ENCODE assay signal across 8 mouse cellular contexts in genomic region chr4:86555035-86555707, GRCm38 (mm10). TPM values are rescaled to one million over a fixed set of nuclear protein-coding genes. Genes with fewer than 3 reads are reported as not detected.
DNase-seq lines count a peak whose midpoint lies in the region; ATAC-seq and TF ChIP-seq lines count a peak whose summit lies in the region.

No protein-coding gene starts in this region.

- H3K36me3 ChIP-seq in heart, embryonic 11.5 days (ENCODE audit: control insufficient read depth, insufficient read depth, low read length), result no peaks in the 10 kb centered on the region
- H3K36me3 ChIP-seq in C2C12 (ENCODE audit: control insufficient read depth, insufficient read depth), result no peaks in the 10 kb centered on the region
- H3K36me3 ChIP-seq in hindbrain, postnatal 0 days (ENCODE audit: insufficient read depth, low read length), result no peaks in the 10 kb centered on the region
- H3K36me3 ChIP-seq in neural tube, embryonic 11.5 days (ENCODE audit: control insufficient read depth, insufficient read depth, low read length), result no peaks in the 10 kb centered on the region
- no peaks in the 10 kb centered on the region for H3K36me3 ChIP-seq in thymus, adult 2 months (ENCODE audit: control insufficient read depth, insufficient read depth, low read length)

- no peak overlapping the region for H3K4me3 ChIP-seq in heart, embryonic 11.5 days (ENCODE audit: low read depth, low read length)
- H3K4me3 ChIP-seq in C2C12 (ENCODE audit: insufficient read depth, poor library complexity, severe bottlenecking), result no peak overlapping the region
- no peak overlapping the region for H3K4me3 ChIP-seq in hindbrain, postnatal 0 days (ENCODE audit: low read length)
- H3K4me3 ChIP-seq in neural tube, embryonic 11.5 days (ENCODE audit: low read depth, low read length), result no peak overlapping the region
- H3K4me3 ChIP-seq in thymus, adult 2 months (ENCODE audit: control insufficient read depth, insufficient read depth, low read length), result no peak overlapping the region

- 24% methylated on average over 6 of the region's 6 CpGs for WGBS in heart, embryonic 11.5 days (ENCODE audit: insufficient replicate concordance)
- WGBS in hindbrain, postnatal 0 days, result 20% methylated on average over 6 of the region's 6 CpGs
- WGBS in neural tube, embryonic 11.5 days, result 25% methylated on average over 6 of the region's 6 CpGs
- 29% methylated on average over 6 of the region's 6 CpGs for WGBS in thymus, adult 2 months

- H3K9me3 ChIP-seq in heart, embryonic 11.5 days (replicated peaks; ENCODE audit: control insufficient read depth, low read length), result no peaks in the 10 kb centered on the region
- no peaks in the 10 kb centered on the region for H3K9me3 ChIP-seq in hindbrain, postnatal 0 days (ENCODE audit: low read length)
- no peaks in the 10 kb centered on the region for H3K9me3 ChIP-seq in neural tube, embryonic 11.5 days (ENCODE audit: control insufficient read depth, low read length)

- ATAC-seq in heart, embryonic 11.5 days (replicated peaks; ENCODE audit: insufficient number of reproducible peaks, low FRiP score, low TSS enrichment), result no peak
- ATAC-seq in hindbrain, postnatal 0 days, result peak; percentile 70; the same call in 1 of the 2 replicates
- ATAC-seq in neural tube, embryonic 11.5 days (ENCODE audit: insufficient read depth, low FRiP score, low TSS enrichment), result peak; percentile 41; the same call in 1 of the 2 replicates
- ATAC-seq in cerebellum, adult (ENCODE audit: insufficient number of reproducible peaks, low FRiP score, low TSS enrichment), result no peak

- peak; percentile 8 for TF ChIP-seq CTCF in C2C12 (IDR thresholded peaks at IDR 0.05; ENCODE audit: control insufficient read depth, insufficient read depth, insufficient read length)
- TF ChIP-seq CTCF in hindbrain, postnatal 0 days (IDR thresholded peaks at IDR 0.05; ENCODE audit: low read depth), result peak; percentile 73
- no peak for TF ChIP-seq CTCF in thymus, adult 2 months (IDR thresholded peaks at IDR 0.05; ENCODE audit: borderline replicate concordance, control insufficient read depth, extremely low read depth, insufficient read depth, low read length, poor library complexity)

- H3K4me1 ChIP-seq in heart, embryonic 11.5 days (ENCODE audit: control insufficient read depth, insufficient read depth, low read length), result no peaks in the 10 kb centered on the region
- H3K4me1 ChIP-seq in hindbrain, postnatal 0 days (ENCODE audit: insufficient read depth, low read length), result no peaks in the 10 kb centered on the region
- no peaks in the 10 kb centered on the region for H3K4me1 ChIP-seq in neural tube, embryonic 11.5 days (ENCODE audit: control insufficient read depth, insufficient read depth, low read length)
- H3K4me1 ChIP-seq in thymus, adult 2 months (replicated peaks; ENCODE audit: control insufficient read depth, insufficient read depth, low read length), result no peaks in the 10 kb centered on the region

- no peak for TF ChIP-seq POLR2A in thymus, adult 2 months (IDR thresholded peaks at IDR 0.05; ENCODE audit: control insufficient read depth, extremely low read depth, insufficient read depth, low read length, poor library complexity)

- no peak overlapping the region for H3K4me2 ChIP-seq in heart, embryonic 11.5 days
- no peak overlapping the region for H3K4me2 ChIP-seq in hindbrain, postnatal 0 days (ENCODE audit: low read depth, low read length)
- H3K4me2 ChIP-seq in neural tube, embryonic 11.5 days (ENCODE audit: low read depth), result no peak overlapping the region

- peak; percentile 10 for DNase-seq in heart, adult 8-10 months (ENCODE audit: low spot score)
- peak; percentile 73 for DNase-seq in adipocyte (ENCODE audit: low spot score)
- peak; percentile 90 for DNase-seq in hindbrain, postnatal 0 days (ENCODE audit: low spot score)
- peak; percentile 52 for DNase-seq in neural tube, embryonic 11.5 days (ENCODE audit: low spot score)
- no peak for DNase-seq in thymus, adult 2 months

- no peaks in the 10 kb centered on the region for H3K27me3 ChIP-seq in heart, embryonic 11.5 days (ENCODE audit: control insufficient read depth, insufficient read depth, low read length)
- peaks cover 26% of the 10 kb centered on the region for H3K27me3 ChIP-seq in C2C12 (ENCODE audit: control insufficient read depth, insufficient read depth, insufficient read length)
- no peaks in the 10 kb centered on the region for H3K27me3 ChIP-seq in hindbrain, postnatal 0 days (ENCODE audit: insufficient read depth, low read length)
- no peaks in the 10 kb centered on the region for H3K27me3 ChIP-seq in neural tube, embryonic 11.5 days (ENCODE audit: control insufficient read depth, insufficient read depth, low read length)
- H3K27me3 ChIP-seq in thymus, adult 2 months (ENCODE audit: control insufficient read depth, insufficient read depth, low read length), result no peaks in the 10 kb centered on the region

- H3K9ac ChIP-seq in heart, embryonic 11.5 days (ENCODE audit: low read depth, low read length), result no peak overlapping the region
- H3K9ac ChIP-seq in hindbrain, postnatal 0 days (replicated peaks; ENCODE audit: low read length), result no peak overlapping the region
- no peak overlapping the region for H3K9ac ChIP-seq in neural tube, embryonic 11.5 days (ENCODE audit: low read length)

- no peaks in the 10 kb centered on the region for H3K79me3 ChIP-seq in C2C12 (ENCODE audit: low read depth)

- no peaks in the 10 kb centered on the region for H3K79me2 ChIP-seq in C2C12 (ENCODE audit: control insufficient read depth, insufficient read depth)

- H3K27ac ChIP-seq in heart, embryonic 11.5 days (ENCODE audit: low read depth, low read length), result no peak overlapping the region
- no peak overlapping the region for H3K27ac ChIP-seq in hindbrain, postnatal 0 days
- no peak overlapping the region for H3K27ac ChIP-seq in neural tube, embryonic 11.5 days (ENCODE audit: low read depth, low read length)
- H3K27ac ChIP-seq in thymus, adult 2 months (ENCODE audit: control insufficient read depth, insufficient read depth, low read length), result no peak overlapping the region

- H3ac ChIP-seq in C2C12 (ENCODE audit: control insufficient read depth, insufficient read length, low read depth), result no peak overlapping the region

TF ChIP-seq in C2C12, 6 proteins besides CTCF, POLR2A, EP300 and RAD21:
- TF ChIP-seq MYOD1 (IDR thresholded peaks at IDR 0.05; ENCODE audit: control insufficient read depth, insufficient read length, low read depth) (no peak), MAX (IDR thresholded peaks at IDR 0.05) (no peak), MYOG (IDR thresholded peaks at IDR 0.05; ENCODE audit: control insufficient read depth, extremely low read depth, insufficient read length) (no peak), CEBPB (IDR thresholded peaks at IDR 0.05; ENCODE audit: low read depth) (no peak), USF1 (IDR thresholded peaks at IDR 0.05; ENCODE audit: low read depth) (no peak), FOSL1 (IDR thresholded peaks at IDR 0.05; ENCODE audit: insufficient read depth, low read length, poor library complexity, severe bottlenecking) (no peak)
TF ChIP-seq in C2C12: peak in this region for 0.

RNA-seq across cellular contexts. Expression of gene Saxo1, which starts 3.0 kb away (rescaled TPM):
- total RNA-seq in heart, adult 8-10 months (2022), result not detected
- not detected in 2 replicates for polyA plus RNA-seq in heart, embryonic 11.5 days (2014; fragmentation: Nextera tagmentation; extraction: Ambion mirVana)
- not detected for polyA plus RNA-seq in C2C12 (2012; fragmentation: generic; extraction: Trizol)
- total RNA-seq in hindbrain, postnatal 0 days (2014; rRNA removed), result not detected in 2 replicates
- not detected in 2 replicates for polyA plus RNA-seq in hindbrain, postnatal 0 days (2015; fragmentation: Nextera tagmentation; extraction: Ambion mirVana)
- 0.13 TPM in 1 of 2 replicates, not detected in the other for polyA plus RNA-seq in neural tube, embryonic 11.5 days (2014; fragmentation: Nextera tagmentation; extraction: Ambion mirVana)
- polyA plus RNA-seq in thymus, adult 2 months (2012; rRNA removed), result 0.06 and 0.08 TPM in 2 replicates

RNA-seq across cellular contexts. Expression of gene Rraga, which starts 20.3 kb away (rescaled TPM):
- total RNA-seq in heart, adult 8-10 months (2022), result 10 to 100 TPM; 54.5 to 58.4 (median 57.6) TPM
- 64.2 and 86.9 TPM in 2 replicates for polyA plus RNA-seq in heart, embryonic 11.5 days (2014; fragmentation: Nextera tagmentation; extraction: Ambion mirVana)
- 54.2 TPM for polyA plus RNA-seq in C2C12 (2012; fragmentation: generic; extraction: Trizol)
- total RNA-seq in hindbrain, postnatal 0 days (2014; rRNA removed), result 31.3 and 31.5 TPM in 2 replicates
- 135 and 143 TPM in 2 replicates for polyA plus RNA-seq in hindbrain, postnatal 0 days (2015; fragmentation: Nextera tagmentation; extraction: Ambion mirVana)
- 124 and 137 TPM in 2 replicates for polyA plus RNA-seq in neural tube, embryonic 11.5 days (2014; fragmentation: Nextera tagmentation; extraction: Ambion mirVana)
- 32.6 and 49.6 TPM in 2 replicates for polyA plus RNA-seq in thymus, adult 2 months (2012; rRNA removed)

RNA-seq across cellular contexts. Expression of gene Haus6, which starts 56.7 kb away (rescaled TPM):
- 1 to 10 TPM; 4.4 to 6.7 (median 4.6) TPM for total RNA-seq in heart, adult 8-10 months (2022)
- polyA plus RNA-seq in heart, embryonic 11.5 days (2014; fragmentation: Nextera tagmentation; extraction: Ambion mirVana), result 15.5 and 16.2 TPM in 2 replicates
- polyA plus RNA-seq in C2C12 (2012; fragmentation: generic; extraction: Trizol), result 7.6 TPM
- 3.6 and 15.2 TPM in 2 replicates for total RNA-seq in hindbrain, postnatal 0 days (2014; rRNA removed)
- polyA plus RNA-seq in hindbrain, postnatal 0 days (2015; fragmentation: Nextera tagmentation; extraction: Ambion mirVana), result 5.1 and 6.3 TPM in 2 replicates
- 28.9 and 29.2 TPM in 2 replicates for polyA plus RNA-seq in neural tube, embryonic 11.5 days (2014; fragmentation: Nextera tagmentation; extraction: Ambion mirVana)
- 21.7 and 38.2 TPM in 2 replicates for polyA plus RNA-seq in thymus, adult 2 months (2012; rRNA removed)

Comparison
In these comparisons a context has a peak if more than half of its experiments do, and no peak if none do; other contexts are left out.
1. ATAC-seq: peak in hindbrain, postnatal 0 days (single experiment) and neural tube, embryonic 11.5 days (single experiment); none in heart, embryonic 11.5 days (single experiment) and cerebellum, adult (single experiment).